Mouse (Mus musculus) heart, postnatal 10 days (tissue): ENCODE measurements around the gene Gm5114. TPM values are rescaled to one million over a fixed set of nuclear protein-coding genes. Genes with fewer than 3 reads are reported as not detected.
"Not testable (repeated sequence)": the region's sequence is repeated elsewhere in the genome, so short reads cannot be mapped to it uniquely, and the experiment has no call there.

Source experiments
- DNase-seq, 2 experiments: peaks; one replicate each; pipeline ENCODE4 v3.0.0; 2021
- intact Hi-C: fragments of 180-260 bp; cut with DNase I; formaldehyde crosslinking; loops from one replicate; pipeline ENCODE4 v1.15.1; 2025
- microRNA-seq, 2 experiments: library from miRNA; unstranded; fragments of <30 nt; microRNA quantifications; one replicate each; pipeline ENCODE4 v1.2.0; 2022
- total RNA-seq, 2 experiments: library from RNA; stranded (reverse); gene quantifications; 2 replicates each; pipeline ENCODE4 v1.2.3; 2021

Gene Gm5114
- total RNA-seq, result not detected

DNA sequence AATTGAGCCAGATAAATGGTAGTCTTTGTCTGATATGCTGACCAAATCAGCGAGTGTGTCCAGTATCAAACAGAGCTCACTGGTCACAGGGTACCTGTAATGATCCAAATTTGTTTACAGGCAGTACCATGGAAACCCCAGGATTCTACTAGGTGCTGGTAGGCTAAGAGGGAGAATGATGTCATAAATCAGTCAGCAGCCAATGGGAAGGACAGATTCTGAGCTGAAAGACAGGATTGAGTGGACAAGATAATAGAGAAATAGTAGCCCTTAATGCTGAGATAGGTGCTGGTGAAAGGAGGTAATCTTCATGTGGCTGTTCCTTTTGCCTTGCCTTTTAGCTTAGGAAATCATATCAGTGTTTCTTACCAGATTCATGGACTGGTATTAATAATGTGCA lies at the start of gene Gm5114:
Gm5114 (minus strand) TSS at position 101 of the 400 bp plus-strand sequence.
- intact Hi-C loops, DNase-seq: not testable (repeated sequence)

DNA sequence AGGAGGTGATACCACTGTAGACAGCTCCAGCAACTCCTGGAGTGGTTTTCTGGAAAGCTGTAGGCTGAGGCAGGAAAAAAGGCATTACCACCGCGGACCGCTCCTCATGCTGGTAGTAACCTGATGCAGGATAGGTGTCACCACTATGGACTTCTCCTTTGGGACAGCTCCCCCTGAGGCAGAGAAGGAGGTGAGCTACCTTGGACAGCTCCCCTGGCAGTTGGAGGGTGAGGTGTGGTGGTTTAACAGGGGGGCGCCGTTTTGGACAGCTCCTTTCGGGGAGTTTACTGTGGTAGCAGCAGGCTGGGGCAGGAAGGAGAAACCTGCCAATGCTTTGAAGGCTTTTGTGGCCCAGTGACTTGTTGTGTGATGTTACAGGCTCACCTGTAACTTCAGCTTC lies 42.8 kb upstream of the Gm5114 start:
- intact Hi-C loops, result no loop called here
- peak; percentile 53 to 63 for DNase-seq

DNA sequence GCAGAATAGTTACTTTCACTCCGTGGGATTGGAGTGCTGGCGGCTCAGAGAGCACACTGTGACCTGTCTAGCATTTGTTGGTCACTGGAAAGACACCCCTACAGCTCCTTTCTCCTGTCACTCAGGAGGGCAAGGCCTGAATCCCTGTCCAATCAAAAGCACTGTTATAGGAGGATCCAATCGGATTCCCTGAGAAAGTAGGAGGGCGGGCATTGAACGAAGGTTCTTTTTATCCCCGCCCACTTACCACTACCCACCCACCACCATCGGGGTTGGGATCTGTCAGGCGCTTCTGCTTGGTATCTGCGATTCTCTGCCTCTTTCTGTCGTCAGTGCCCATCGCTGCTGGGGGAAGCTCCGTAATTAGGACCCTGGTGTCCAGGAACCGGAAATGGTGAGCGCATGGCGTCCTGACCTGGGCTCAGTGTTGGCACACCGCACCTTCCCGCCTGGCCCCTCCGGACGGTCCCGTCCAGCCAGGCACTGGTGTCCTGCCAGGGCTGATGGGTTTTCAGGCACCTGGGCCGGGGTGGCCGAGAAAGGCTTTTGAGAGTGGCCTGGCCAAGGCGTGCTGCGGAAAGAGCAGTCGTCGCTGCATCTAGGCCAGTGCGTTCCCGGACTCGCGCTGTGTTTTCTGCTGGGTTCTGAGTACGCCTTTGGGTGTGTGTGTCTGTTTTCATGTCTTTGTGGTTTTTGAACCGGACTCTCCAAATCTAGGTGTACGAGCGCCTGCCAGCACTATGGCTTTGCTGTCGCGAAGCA lies 36.5 kb upstream of the Gm5114 start:
- intact Hi-C loops, result loop anchor here (5.0 kb wide), 2 partner anchors 68 to 103 kb away; partner anchors contain the start of gene Zfp619
- peak; percentile 91 for DNase-seq

DNA sequence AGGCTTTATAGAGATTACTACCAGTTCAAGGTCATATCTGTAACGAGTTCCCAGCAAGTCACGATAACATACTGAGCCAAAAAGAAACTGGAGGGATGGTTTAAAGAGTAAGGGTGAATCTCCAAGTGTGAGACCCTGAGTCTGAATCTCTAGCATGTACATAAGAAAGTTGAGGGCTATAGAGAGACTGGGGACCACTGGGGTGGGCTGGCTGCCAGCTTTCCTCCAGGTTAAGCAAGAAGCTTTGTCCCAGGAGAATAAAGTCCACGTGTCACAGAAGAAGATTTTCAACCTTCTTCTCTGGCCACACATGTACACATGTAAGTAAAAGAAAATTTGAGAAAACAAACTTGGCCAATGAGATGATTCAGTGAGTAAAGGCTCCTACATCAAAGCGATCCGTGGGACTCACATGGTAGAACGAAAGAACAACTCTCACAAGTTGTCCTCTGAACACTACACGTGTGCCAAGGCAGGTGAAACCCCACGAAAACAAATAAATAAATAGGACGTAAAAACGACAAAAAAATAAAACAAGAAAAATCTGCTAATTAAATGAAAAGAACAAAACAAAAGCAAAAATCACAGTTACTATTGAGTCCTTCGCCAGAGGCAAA lies 35.8 kb upstream of the Gm5114 start:
- intact Hi-C loops, result loop anchor here (5.0 kb wide), 2 partner anchors 69 to 104 kb away; partner anchors contain the start of gene Zfp619
- DNase-seq, result peak in 1 of 2 experiments; percentile 11

DNA sequence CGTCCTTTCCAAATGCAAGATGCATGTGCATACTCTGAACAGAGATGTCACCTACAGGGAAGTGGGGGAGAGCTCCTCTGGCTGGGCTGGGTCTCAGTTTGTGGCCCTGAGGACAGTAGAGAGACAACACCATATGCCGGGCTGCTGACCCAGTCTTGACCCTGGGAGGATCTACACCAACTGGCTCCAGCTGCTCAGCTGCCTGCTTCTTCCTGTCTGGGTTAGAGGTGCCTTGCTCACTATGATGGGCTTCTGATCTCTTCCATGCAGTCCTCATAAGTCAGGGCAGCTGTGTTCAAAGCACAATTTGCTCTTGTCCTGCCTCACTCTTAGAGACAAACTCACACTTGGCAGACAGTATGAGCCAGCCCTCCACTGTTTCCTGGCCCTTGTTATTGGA lies 28.3 kb upstream of the Gm5114 start:
- intact Hi-C loops, result no loop called here
- no peak for DNase-seq

DNA sequence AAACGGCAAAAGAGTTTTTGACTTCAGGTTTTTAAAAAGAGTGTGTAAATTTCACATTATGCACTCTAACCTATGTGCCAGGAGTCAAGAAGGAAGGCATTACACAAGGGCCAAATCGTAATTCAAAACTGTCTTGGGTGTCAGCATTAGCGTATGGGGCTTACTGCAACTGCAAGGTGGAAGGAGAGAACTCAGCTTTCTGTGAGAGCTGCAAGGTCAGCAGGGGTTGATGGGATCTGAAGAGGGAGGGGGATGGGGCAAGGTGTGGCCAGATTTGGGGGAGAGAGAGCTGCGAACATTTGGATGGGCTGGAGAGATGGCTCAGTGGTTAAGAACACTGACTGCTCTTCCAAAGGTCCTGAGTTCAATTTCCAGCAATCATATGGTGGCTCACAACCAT lies 27.4 kb upstream of the Gm5114 start:
- intact Hi-C loops, result no loop called here
- DNase-seq, result no peak

Small RNAs within 50 kb of the gene (microRNA-seq; reads per million reads assigned to microRNA genes)
- gene Gm27437, result 0 reads per million in 2 experiments

Other genes starting within 250 kb of the Gm5114 start
- 1 to 10 TPM; 2.8 to 3.1 TPM for gene Zfp619, start 104.6 kb upstream of the Gm5114 start, total RNA-seq